ENCODE assay signal across 8 mouse cellular contexts in the genomic region with DNA sequence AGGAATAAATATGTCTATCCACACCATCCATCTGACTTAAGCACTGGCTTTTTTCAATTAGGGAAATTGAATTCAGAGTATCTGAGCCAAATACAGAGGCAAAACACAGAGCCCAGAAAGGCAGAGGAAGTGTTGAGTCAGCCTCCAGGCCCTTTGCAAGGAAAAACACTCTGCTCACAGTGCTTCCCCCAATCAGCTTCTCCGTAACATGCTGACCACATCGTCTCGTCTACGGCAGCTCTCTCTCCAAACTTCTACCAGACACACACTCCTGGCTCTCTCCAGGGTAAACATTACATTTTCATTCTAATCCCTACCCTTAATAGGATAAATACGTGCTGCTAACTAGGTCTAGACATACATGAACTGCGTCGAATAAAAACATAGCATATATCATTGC.
DNase-seq lines count a peak whose midpoint lies in the region; ATAC-seq lines count a peak whose summit lies in the region.

No protein-coding gene starts in this region.

- WGBS in heart, embryonic 11.5 days (ENCODE audit: insufficient replicate concordance), result 45% methylated on average over 7 of the region's 7 CpGs
- 42% methylated on average over 7 of the region's 7 CpGs for WGBS in heart, embryonic 12.5 days
- 64% methylated on average over 7 of the region's 7 CpGs for whole genome bisulfite sequencing in hindbrain, embryonic 10.5 days

- intact Hi-C loops in left cerebral cortex, postnatal 14 days (cut with DNase I), result no loop called here

- no peak overlapping the region for H3K4me2 ChIP-seq in heart, embryonic 11.5 days
- H3K4me2 ChIP-seq in heart, embryonic 12.5 days, result no peak overlapping the region

- ATAC-seq in heart, embryonic 11.5 days (replicated peaks; ENCODE audit: insufficient number of reproducible peaks, low FRiP score, low TSS enrichment), result no peak
- peak; percentile 87 for ATAC-seq in common myeloid progenitor, adult 5-6 weeks (replicated peaks; ENCODE audit: low read depth, poor library complexity, severe bottlenecking)
- 0 out of 2 replicates have a peak, but pooled peaks have one; percentile 33 for ATAC-seq in heart, embryonic 12.5 days (ENCODE audit: insufficient number of reproducible peaks, low FRiP score)

- H3K4me3 ChIP-seq in heart, embryonic 11.5 days (ENCODE audit: low read depth, low read length), result no peak overlapping the region
- no peak overlapping the region for H3K4me3 ChIP-seq in heart, embryonic 12.5 days
- no peak overlapping the region for H3K4me3 ChIP-seq in hindbrain, embryonic 10.5 days

- no peaks in the 10 kb centered on the region for H3K27me3 ChIP-seq in heart, embryonic 11.5 days (ENCODE audit: control insufficient read depth, insufficient read depth, low read length)
- H3K27me3 ChIP-seq in heart, embryonic 12.5 days (replicated peaks), result no peaks in the 10 kb centered on the region
- H3K27me3 ChIP-seq in hindbrain, embryonic 10.5 days (ENCODE audit: insufficient read depth, poor library complexity, severe bottlenecking), result no peaks in the 10 kb centered on the region

- no peaks in the 10 kb centered on the region for H3K9me3 ChIP-seq in heart, embryonic 11.5 days (replicated peaks; ENCODE audit: control insufficient read depth, low read length)
- H3K9me3 ChIP-seq in heart, embryonic 12.5 days (replicated peaks), result no peaks in the 10 kb centered on the region
- H3K9me3 ChIP-seq in hindbrain, embryonic 10.5 days, result no peaks in the 10 kb centered on the region

- no peak overlapping the region for H3K27ac ChIP-seq in heart, embryonic 11.5 days (ENCODE audit: low read depth, low read length)
- H3K27ac ChIP-seq in heart, embryonic 12.5 days (ENCODE audit: poor library complexity, severe bottlenecking), result no peak overlapping the region
- H3K27ac ChIP-seq in hindbrain, embryonic 10.5 days, result no peak overlapping the region

- peak; percentile 97 for DNase-seq in heart, adult 11 months
- peak; percentile 34 to 49 for DNase-seq in left cerebral cortex, postnatal 14 days (ENCODE audit: low spot score in 2 of 2)
- no peak for DNase-seq in adrenal gland, postnatal 4 days (ENCODE audit: low spot score in 2 of 2)
- no peak for DNase-seq in hindbrain, embryonic 10.5 days (ENCODE audit: low spot score)
- no peak for DNase-seq in retina, embryonic 14.5 days (ENCODE audit: low spot score)

- H3K4me1 ChIP-seq in heart, embryonic 11.5 days (ENCODE audit: control insufficient read depth, insufficient read depth, low read length), result no peaks in the 10 kb centered on the region
- H3K4me1 ChIP-seq in heart, embryonic 12.5 days (replicated peaks), result no peaks in the 10 kb centered on the region
- peaks cover 4% of the 10 kb centered on the region; the same call in 1 of the 2 replicates for H3K4me1 ChIP-seq in hindbrain, embryonic 10.5 days (replicated peaks)

- no peak overlapping the region for H3K9ac ChIP-seq in heart, embryonic 11.5 days (ENCODE audit: low read depth, low read length)
- H3K9ac ChIP-seq in heart, embryonic 12.5 days, result no peak overlapping the region

- H3K36me3 ChIP-seq in heart, embryonic 11.5 days (ENCODE audit: control insufficient read depth, insufficient read depth, low read length), result no peaks in the 10 kb centered on the region
- H3K36me3 ChIP-seq in heart, embryonic 12.5 days, result no peaks in the 10 kb centered on the region
- no peaks in the 10 kb centered on the region for H3K36me3 ChIP-seq in hindbrain, embryonic 10.5 days

Comparison
In these comparisons a context has a peak if more than half of its experiments do, and no peak if none do; other contexts are left out.
1. DNase-seq: peak in heart, adult 11 months (single experiment) and left cerebral cortex, postnatal 14 days (2 of 2); none in adrenal gland, postnatal 4 days (0 of 2), hindbrain, embryonic 10.5 days (single experiment) and retina, embryonic 14.5 days (single experiment).